ENCODE assay signal across 18 mouse cellular contexts in genomic region chr11:54694291-54694690, GRCm38 (mm10).
"Had no signal": no experiment of that assay in that cellular context is flagged by ENCODE, and none has a peak within 500 bp of the region (broad histone marks: within the 10 kb centered on the region; RNA-seq: fewer than 3 reads in every experiment).

No protein-coding gene starts in this region.

- H3K27ac ChIP-seq: kidney, postnatal 0 days; layer of hippocampus, adult 2 months; liver, embryonic 13.5 days; midbrain, embryonic 12.5 days; midbrain, embryonic 15.5 days; neural tube, embryonic 13.5 days; stomach, postnatal 0 days had no signal

- ATAC-seq: midbrain, embryonic 15.5 days had no signal

- H3K4me2 ChIP-seq: liver, embryonic 13.5 days; midbrain, embryonic 12.5 days; midbrain, embryonic 15.5 days; neural tube, embryonic 13.5 days had no signal

- H3K9me3 ChIP-seq: liver, embryonic 13.5 days; midbrain, embryonic 12.5 days; midbrain, embryonic 15.5 days; neural tube, embryonic 13.5 days had no signal

- H3K4me1 ChIP-seq: liver, embryonic 13.5 days; midbrain, embryonic 12.5 days; midbrain, embryonic 15.5 days had no signal

- H3K4me3 ChIP-seq: layer of hippocampus, adult 2 months; liver, embryonic 13.5 days; midbrain, embryonic 12.5 days; midbrain, embryonic 15.5 days; myocyte; neural tube, embryonic 13.5 days had no signal

- DNase-seq: kidney, postnatal 25 days; layer of hippocampus, adult 9-11 months; liver, embryonic 13.5 days; lung, adult 2 months; lung, postnatal 14 days; right cerebral cortex, adult 18-20 months; right cerebral cortex, postnatal 14 days; right cerebral cortex, postnatal 4 days; thymus, adult 2 months; thymus, postnatal 14 days; thymus, postnatal 4 days had no signal

- H3K9ac ChIP-seq: liver, embryonic 13.5 days; midbrain, embryonic 12.5 days; midbrain, embryonic 15.5 days; neural tube, embryonic 13.5 days had no signal

- H3K27me3 ChIP-seq: liver, embryonic 13.5 days; midbrain, embryonic 12.5 days; midbrain, embryonic 15.5 days; neural tube, embryonic 13.5 days had no signal
